Mouse (Mus musculus) midbrain, embryonic 11.5 days (tissue): ENCODE results near the gene Tbx5. TPM values are rescaled to one million over a fixed set of nuclear protein-coding genes. Genes with fewer than 3 reads are reported as not detected.

Experiments used
- polyA plus RNA-seq: library from polyadenylated mRNA; unstranded; fragments of >200 nt; fragmentation: Nextera tagmentation; extraction: Ambion mirVana; gene quantifications from 2 replicates; pipeline ENCODE4 v1.2.1, GENCODE M21; 2014

Gene Tbx5
- polyA plus RNA-seq, 1 experiment from 2014 or later = not detected

Other genes with a start within 250 kb of the Tbx5 start
- gene Tbx3, start 162.0 kb upstream of the Tbx5 start, polyA plus RNA-seq = 1.3 and 1.4 TPM in 2 replicates